Mouse (Mus musculus) MEL (cell line): ENCODE measurements around the gene Rps27rt. TPM values are rescaled to one million over a fixed set of nuclear protein-coding genes. Genes with fewer than 3 reads are reported as not detected.

Experiments
- DNase-seq: peaks from one replicate; pipeline ENCODE4 v3.0.0; 2011; ENCODE audit warnings: low read depth, low spot score
- H3K27ac ChIP-seq: 2 replicates; pipeline ENCODE4 v1.5.1; 2012; ENCODE audit warnings: low read depth, mild to moderate bottlenecking, control low read depth, low read length, moderate library complexity; ENCODE audit not compliant: control insufficient read depth
- H3K27me3 ChIP-seq, 2 experiments: fragments of 150-350 bp in 1 of 2; sonication (generic) in 1 of 2; 2 replicates each; pipeline ENCODE4 v1.6.1; 2012; ENCODE audit warnings: low read length in 2 of 2, mild to moderate bottlenecking in 2 of 2, improper control_type of control experiment in 1 of 2, moderate library complexity in 1 of 2; ENCODE audit not compliant: insufficient read depth in 2 of 2, control insufficient read depth in 1 of 2
- H3K36me3 ChIP-seq, 2 experiments: 2 replicates each; pipeline ENCODE4 v1.6.1; 2012 to 2014; ENCODE audit warnings: low read length in 2 of 2, improper control_type of control experiment in 1 of 2, inconsistent platforms in 1 of 2, mild to moderate bottlenecking in 1 of 2; ENCODE audit not compliant: insufficient read depth in 2 of 2, control insufficient read depth in 1 of 2
- H3K4me1 ChIP-seq, 2 experiments: fragments of 150-350 bp in 1 of 2; sonication (generic) in 1 of 2; 2 replicates each; pipeline ENCODE4 v1.6.1; 2012; ENCODE audit warnings: low read length in 2 of 2, improper control_type of control experiment in 1 of 2, mild to moderate bottlenecking in 1 of 2; ENCODE audit not compliant: insufficient read depth in 2 of 2, control insufficient read depth in 1 of 2
- H3K4me3 ChIP-seq, 2 experiments: fragments of 150-350 bp in 1 of 2; sonication (generic) in 1 of 2; 2 replicates each; pipeline ENCODE4 v1.5.1; 2012; ENCODE audit warnings: low read depth in 2 of 2, low read length in 2 of 2, mild to moderate bottlenecking in 2 of 2, moderate library complexity in 2 of 2, control low read depth in 1 of 2, improper control_type of control experiment in 1 of 2; ENCODE audit not compliant: control insufficient read depth in 1 of 2, insufficient read depth in 1 of 2
- H3K79me2 ChIP-seq: 2 replicates; pipeline ENCODE4 v1.6.1; 2012; ENCODE audit warnings: mild to moderate bottlenecking, low read length, moderate library complexity; ENCODE audit not compliant: control insufficient read depth, poor library complexity, insufficient read depth
- H3K9ac ChIP-seq: 2 replicates; pipeline ENCODE4 v1.6.1; 2012; ENCODE audit warnings: low read depth, mild to moderate bottlenecking, control low read depth, low read length, moderate library complexity; ENCODE audit not compliant: control insufficient read depth, poor library complexity, severe bottlenecking
- H3K9me3 ChIP-seq: fragments of 150-350 bp; sonication (generic); replicated peaks from 2 replicates; pipeline ENCODE4 v1.6.1; 2012; ENCODE audit warnings: mild to moderate bottlenecking, low read length, improper control_type of control experiment, moderate library complexity; ENCODE audit not compliant: insufficient read depth
- BHLHE40 ChIP-seq: IDR thresholded peaks from 2 replicates; pipeline ENCODE4 v1.6.1; 2012; ENCODE audit warnings: low read depth, mild to moderate bottlenecking, inconsistent platforms, low read length, improper control_type of control experiment, borderline replicate concordance
- CHD2 ChIP-seq: IDR thresholded peaks from 2 replicates; pipeline ENCODE4 v1.6.1; 2011; ENCODE audit warnings: low read length, improper control_type of control experiment
- E2F4 ChIP-seq: IDR thresholded peaks from 2 replicates; pipeline ENCODE4 v1.6.1; 2011; ENCODE audit warnings: low read depth, low read length, improper control_type of control experiment, borderline replicate concordance
- ELF1 ChIP-seq: IDR thresholded peaks from 2 replicates; pipeline ENCODE4 v1.6.1; 2014; ENCODE audit warnings: low read depth, mild to moderate bottlenecking, inconsistent platforms, low read length, improper control_type of control experiment, moderate library complexity
- MAZ ChIP-seq: IDR thresholded peaks from 2 replicates; pipeline ENCODE4 v1.6.1; 2012; ENCODE audit warnings: low read depth, mild to moderate bottlenecking, inconsistent platforms, low read length, improper control_type of control experiment
- MEF2A ChIP-seq: IDR thresholded peaks from 2 replicates; pipeline ENCODE4 v1.6.1; 2014; ENCODE audit warnings: low read depth, mild to moderate bottlenecking, inconsistent platforms, low read length, improper control_type of control experiment; ENCODE audit not compliant: poor library complexity, insufficient replicate concordance, severe bottlenecking; ENCODE audit errors: extremely low read depth
- MXI1 ChIP-seq: IDR thresholded peaks from 2 replicates; pipeline ENCODE4 v1.6.1; 2011; ENCODE audit warnings: mild to moderate bottlenecking, low read depth, low read length, improper control_type of control experiment
- MYB ChIP-seq: IDR thresholded peaks from 2 replicates; pipeline ENCODE4 v1.6.1; 2011; ENCODE audit warnings: mild to moderate bottlenecking, low read depth, low read length, improper control_type of control experiment
- MYC ChIP-seq: IDR thresholded peaks from 2 replicates; pipeline ENCODE4 v1.6.1; 2011; ENCODE audit warnings: low read depth, mild to moderate bottlenecking, low read length, improper control_type of control experiment, moderate library complexity
- NRF1 ChIP-seq: IDR thresholded peaks from 2 replicates; pipeline ENCODE4 v1.6.1; 2014; ENCODE audit warnings: low read depth, mild to moderate bottlenecking, inconsistent platforms, low read length, improper control_type of control experiment, moderate library complexity; ENCODE audit not compliant: poor library complexity, insufficient read depth, severe bottlenecking
- POLR2AphosphoS5 ChIP-seq: IDR thresholded peaks from 2 replicates; pipeline ENCODE4 v1.6.1; 2012; ENCODE audit warnings: low read depth, borderline replicate concordance, mild to moderate bottlenecking, inconsistent platforms, low read length, moderate library complexity, mixed read lengths
- RCOR1 ChIP-seq: IDR thresholded peaks from 2 replicates; pipeline ENCODE4 v1.6.1; 2012; ENCODE audit warnings: low read depth, mild to moderate bottlenecking, inconsistent platforms, low read length, improper control_type of control experiment
- SMC3 ChIP-seq: IDR thresholded peaks from 2 replicates; pipeline ENCODE4 v1.6.1; 2011; ENCODE audit warnings: low read depth, low read length, improper control_type of control experiment
- TAL1 ChIP-seq: IDR thresholded peaks from 2 replicates; pipeline ENCODE4 v1.6.1; 2012; ENCODE audit warnings: mild to moderate bottlenecking, inconsistent platforms, low read length, moderate library complexity, mixed read lengths
- TBP ChIP-seq: IDR thresholded peaks from 2 replicates; pipeline ENCODE4 v1.8.0; 2011; ENCODE audit warnings: low read depth, low read length, improper control_type of control experiment
- TCF12 ChIP-seq: IDR thresholded peaks from 2 replicates; pipeline ENCODE4 v1.6.1; 2014; ENCODE audit warnings: low read depth, mild to moderate bottlenecking, inconsistent platforms, low read length, improper control_type of control experiment, moderate library complexity
- UBTF ChIP-seq: IDR thresholded peaks from 2 replicates; pipeline ENCODE4 v1.6.1; 2012; ENCODE audit warnings: low read depth, mild to moderate bottlenecking, inconsistent platforms, low read length, improper control_type of control experiment, moderate library complexity, borderline replicate concordance; ENCODE audit not compliant: insufficient read depth
- ZKSCAN1 ChIP-seq: IDR thresholded peaks from 2 replicates; pipeline ENCODE4 v1.6.1; 2012; ENCODE audit warnings: low read depth, mild to moderate bottlenecking, inconsistent platforms, low read length, improper control_type of control experiment, moderate library complexity
- ZNF384 ChIP-seq: IDR thresholded peaks from 2 replicates; pipeline ENCODE4 v1.6.1; 2012; ENCODE audit warnings: low read depth, mild to moderate bottlenecking, inconsistent platforms, low read length, improper control_type of control experiment
- polyA plus RNA-seq, 2 experiments: library from polyadenylated mRNA; stranded (reverse) in 1 of 2; unstranded in 1 of 2; fragments of >175 nt in 1 of 2; fragments of >200 nt in 1 of 2; gene quantifications; 2 replicates each; pipeline versions ENCODE4 v1.2.1 to v1.2.4; 2012; ENCODE audit warnings: low replicate concordance in 2 of 2, low read depth in 1 of 2; ENCODE audit not compliant: insufficient read length in 2 of 2, insufficient read depth in 1 of 2, missing spikeins in 1 of 2
- total RNA-seq: library from RNA; depleted of rRNA; stranded (reverse); fragments of 300-350 nt; gene quantifications from 2 replicates; pipeline ENCODE4 v1.2.3, GENCODE M21; 2012

Gene Rps27rt
- total and polyA plus RNA-seq, 3 experiments, result 61.8 to 338 TPM; not detected in 1

GRCm38 (mm10) chr9:114995250-114995649 is 12.7 kb upstream of the Rps27rt start:
- Histone ChIP-seq H3K9me3 (no peaks in the 10 kb centered on the region), H3K27ac (no peak overlapping the region), H3K4me1 (no peaks in the 10 kb centered on the region), H3K9ac (no peak overlapping the region), H3K4me3 (no peak overlapping the region), H3K27me3 (no peaks in the 10 kb centered on the region), H3K79me2 (no peaks in the 10 kb centered on the region), H3K36me3 (no peaks in the 10 kb centered on the region)
- DNase-seq, result no peak
- no peak for TF ChIP-seq RCOR1
- no peak for TF ChIP-seq TAL1
- no peak for TF ChIP-seq MXI1
- TF ChIP-seq MAZ, result no peak
- no peak for TF ChIP-seq MYB
- TF ChIP-seq SMC3, result no peak
- no peak for TF ChIP-seq ELF1
- no peak for TF ChIP-seq MEF2A
- TF ChIP-seq E2F4, result no peak
- TF ChIP-seq NRF1, result no peak
- no peak for TF ChIP-seq TCF12
- TF ChIP-seq CHD2, result no peak
- TF ChIP-seq UBTF, result no peak
- TF ChIP-seq MYC, result no peak
- TF ChIP-seq ZKSCAN1, result no peak
- TF ChIP-seq TBP, result no peak
- no peak for TF ChIP-seq ZNF384
- TF ChIP-seq, all 39 proteins: peak for 0

- Histone ChIP-seq H3K9me3 (no peaks in the 10 kb centered on the region), H3K9ac (no peak overlapping the region), H3K79me2 (no peaks in the 10 kb centered on the region), H3K36me3 (no peaks in the 10 kb centered on the region)
- no peak for TF ChIP-seq MEF2A
- no peak for TF ChIP-seq NRF1
- no peak for TF ChIP-seq BHLHE40
- no peak for TF ChIP-seq SMC3
- TF ChIP-seq MXI1, result no peak
- no peak for TF ChIP-seq POLR2AphosphoS5
- TF ChIP-seq, all 39 proteins: peak for 0
- Histone ChIP-seq H3K4me3 (no peak overlapping the region), H3K27ac (no peak overlapping the region), H3K4me1 (no peaks in the 10 kb centered on the region), H3K27me3 (no peaks in the 10 kb centered on the region)
- DNase-seq, result no peak
Observed at GRCm38 (mm10) chr9:114992528-114992927, 10.0 kb upstream of the Rps27rt start.
